Mouse (Mus musculus) intestine, embryonic 14.5 days (tissue): ENCODE data around the gene Htra2. TPM values are rescaled to one million over a fixed set of nuclear protein-coding genes. Genes with fewer than 3 reads are reported as not detected.

ENCODE experiments used
- microRNA counts: library from miRNA; unstranded; fragments of <30 nt; microRNA quantifications from one replicate; lab custom pipeline; 2016
- microRNA-seq: library from miRNA; unstranded; fragments of <30 nt; microRNA quantifications from one replicate; pipeline ENCODE4, GENCODE M21; 2016
- polyA plus RNA-seq: library from polyadenylated mRNA; unstranded; fragments of >200 nt; fragmentation: Nextera tagmentation; extraction: Ambion mirVana; gene quantifications from 2 replicates; pipeline ENCODE4 v1.2.1, GENCODE M21; 2014

The Htra2 gene
- polyA plus RNA-seq, 1 experiment from 2014 or later, result 42.6 TPM

MicroRNAs within 50 kb of the gene (microRNA counts, 519-probe panel; counts per million panel counts)
- microRNA mmu-miR-3470a+mmu-miR-3470b (lab: Ali Mortazavi, UCI), result not detected

Small RNA genes within 50 kb of the gene (microRNA-seq; reads per million reads assigned to microRNA genes)
- gene Mir3470a, result not detected
- gene Mir7040, result 0.34 reads per million

Other genes with a start within 250 kb of the Htra2 start
- 1.5 and 1.6 TPM in 2 replicates for gene Sema4f, start 115.5 kb downstream of the Htra2 start, polyA plus RNA-seq
- 0.17 and 0.47 TPM in 2 replicates for gene M1ap, start 108.4 kb downstream of the Htra2 start, polyA plus RNA-seq
- 7.6 and 9.1 TPM in 2 replicates for gene Dok1, start 21.8 kb downstream of the Htra2 start, polyA plus RNA-seq
- 13.6 and 14.4 TPM in 2 replicates for gene Loxl3, start 21.1 kb downstream of the Htra2 start, polyA plus RNA-seq
- 158 and 167 TPM in 2 replicates for gene Aup1, start 752 bp downstream of the Htra2 start, polyA plus RNA-seq
- gene Dqx1, start 2.6 kb upstream of the Htra2 start, polyA plus RNA-seq, result 7.7 and 8.2 TPM in 2 replicates
- 36.4 and 43.1 TPM in 2 replicates for gene Tlx2, start 15.0 kb upstream of the Htra2 start, polyA plus RNA-seq
- 45.5 and 46.9 TPM in 2 replicates for gene Pcgf1, start 22.6 kb upstream of the Htra2 start, polyA plus RNA-seq
- 1.1 and 1.4 TPM in 2 replicates for gene Lbx2, start 31.1 kb upstream of the Htra2 start, polyA plus RNA-seq
- gene Ccdc142, start 46.3 kb upstream of the Htra2 start, polyA plus RNA-seq, result 2.0 and 2.9 TPM in 2 replicates
- 2.1 and 2.6 TPM in 2 replicates for gene Gm42688, start 46.3 kb upstream of the Htra2 start, polyA plus RNA-seq
- 132 and 136 TPM in 2 replicates for gene Mrpl53, start 53.8 kb upstream of the Htra2 start, polyA plus RNA-seq
- gene Mogs, start 60.2 kb upstream of the Htra2 start, polyA plus RNA-seq, result 39.7 and 60.0 TPM in 2 replicates
- gene Wbp1, start 66.3 kb upstream of the Htra2 start, polyA plus RNA-seq, result 83.8 and 91.2 TPM in 2 replicates
- gene Ino80b, start 70.2 kb upstream of the Htra2 start, polyA plus RNA-seq, result 13.4 and 13.8 TPM in 2 replicates
- gene Rtkn, start 80.2 kb upstream of the Htra2 start, polyA plus RNA-seq, result 16.9 and 17.6 TPM in 2 replicates
- 4.3 and 6.4 TPM in 2 replicates for gene Wdr54, start 101.1 kb upstream of the Htra2 start, polyA plus RNA-seq
- 0.47 and 0.83 TPM in 2 replicates for gene 1700003E16Rik, start 101.1 kb upstream of the Htra2 start, polyA plus RNA-seq
- gene Dctn1, start 110.6 kb upstream of the Htra2 start, polyA plus RNA-seq, result 75.3 and 76.0 TPM in 2 replicates
- gene Slc4a5, start 164.6 kb upstream of the Htra2 start, polyA plus RNA-seq, result 0.17 and 0.46 TPM in 2 replicates